Mouse (Mus musculus) erythroblast, adult 5-6 weeks (primary cell): Measurements from ENCODE around the gene Rhbg. TPM values are rescaled to one million over a fixed set of nuclear protein-coding genes. Genes with fewer than 3 reads are reported as not detected.
"Not testable (repeated sequence)": the region's sequence is repeated elsewhere in the genome, so short reads cannot be mapped to it uniquely, and the experiment has no call there.

Experiments
- ATAC-seq: replicated peaks from 2 replicates; pipeline ENCODE4 v1.8.0; 2016; ENCODE audit warnings: moderate number of reproducible peaks, mild to moderate bottlenecking, moderate TSS enrichment, inconsistent platforms; ENCODE audit not compliant: poor library complexity, low FRiP score, severe bottlenecking
- total RNA-seq, 2 experiments: library from RNA; stranded (forward) in 1 of 2; stranded (reverse) in 1 of 2; fragments of 150-400 nt in 1 of 2; fragments of 200-764, 138-1000 nt in 1 of 2; gene quantifications; 2 replicates each; pipeline versions ENCODE4 v1.2.3 to v1.2.4; 2015 to 2017; ENCODE audit warnings: low replicate concordance in 2 of 2

Rhbg gene
- total RNA-seq (2015; ENCODE audit: low replicate concordance) = not detected in 2 replicates
- not detected in 2 replicates for total RNA-seq (2017; ENCODE audit: low replicate concordance)

- peak; percentile 68 for ATAC-seq
Measured at GRCm38 (mm10) chr3:88254268-88254926, at the start of gene Rhbg. TSS of gene Rhbg (minus strand) at chr3:88254709.

GRCm38 (mm10) chr3:88299172-88299571, 44.7 kb upstream of the Rhbg start:
- no peak for ATAC-seq

- ATAC-seq = peak; percentile 48
Measured at GRCm38 (mm10) chr3:88297321-88297851, 42.9 kb upstream of the Rhbg start.

GRCm38 (mm10) chr3:88296561-88297318, 42.2 kb upstream of the Rhbg start, which contains the start of the genes Tsacc and Cct3:
TSS of gene Tsacc (minus strand) at chr3:88296999.
TSS of gene Cct3 (plus strand) at chr3:88297116.
- ATAC-seq = peak; percentile 90

- ATAC-seq = no peak
Measured at GRCm38 (mm10) chr3:88296110-88296560, 41.6 kb upstream of the Rhbg start.

GRCm38 (mm10) chr3:88295272-88295671, 40.8 kb upstream of the Rhbg start:
- not testable (repeated sequence) for ATAC-seq

GRCm38 (mm10) chr3:88291970-88292369, 37.5 kb upstream of the Rhbg start:
- no peak for ATAC-seq

GRCm38 (mm10) chr3:88288133-88288713, 33.7 kb upstream of the Rhbg start:
- ATAC-seq = not testable (repeated sequence)

GRCm38 (mm10) chr3:88287110-88287509, 32.6 kb upstream of the Rhbg start, which contains the start of gene Gm38392:
TSS of gene Gm38392 (minus strand) at chr3:88287210.
- no peak for ATAC-seq

- ATAC-seq = not testable (repeated sequence)
Measured at GRCm38 (mm10) chr3:88285565-88285895, 31.0 kb upstream of the Rhbg start.

GRCm38 (mm10) chr3:88284815-88285564, 30.5 kb upstream of the Rhbg start:
- not testable (repeated sequence) for ATAC-seq

- not testable (repeated sequence) for ATAC-seq
Measured at GRCm38 (mm10) chr3:88281141-88281916, 26.8 kb upstream of the Rhbg start.

- ATAC-seq = no peak
Measured at GRCm38 (mm10) chr3:88280035-88280434, 25.5 kb upstream of the Rhbg start.

- no peak for ATAC-seq
Measured at GRCm38 (mm10) chr3:88276529-88277143, 22.1 kb upstream of the Rhbg start.

- ATAC-seq = no peak
Measured at GRCm38 (mm10) chr3:88276121-88276520, 21.6 kb upstream of the Rhbg start.

GRCm38 (mm10) chr3:88274002-88274401, 19.5 kb upstream of the Rhbg start:
- ATAC-seq = no peak; the same call in 1 of the 2 replicates

GRCm38 (mm10) chr3:88271859-88272258, 17.4 kb upstream of the Rhbg start:
- no peak for ATAC-seq

GRCm38 (mm10) chr3:88271298-88271697, 16.8 kb upstream of the Rhbg start:
- ATAC-seq = not testable (repeated sequence)
